Mouse (Mus musculus) lung, adult 18-20 months (tissue): ENCODE data around the gene Them5.

Experiments used
- DNase-seq, 2 experiments: peaks; one replicate each; pipeline ENCODE4 v3.0.0; 2022; ENCODE audit warnings: mixed read lengths in 2 of 2

The Them5 gene

DNA sequence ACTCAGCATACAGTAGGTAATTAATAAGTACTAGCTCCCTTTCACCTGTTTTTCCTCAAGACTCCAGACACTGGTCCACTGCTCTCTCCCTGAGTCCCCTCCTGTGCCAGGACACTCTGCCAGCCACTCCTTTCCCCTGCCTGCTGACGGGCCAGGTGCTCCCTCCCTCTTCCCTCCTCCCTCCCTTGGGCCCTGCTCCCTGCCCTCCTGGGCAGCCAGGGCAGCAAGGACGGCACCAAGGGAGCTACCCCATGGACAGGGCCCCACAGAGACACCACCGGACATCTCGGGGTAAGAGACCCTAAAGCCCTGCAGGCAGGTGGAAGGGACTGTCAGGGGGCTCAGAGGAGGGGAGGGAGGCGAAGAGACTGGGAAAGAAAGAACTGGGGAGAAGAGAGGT lies 30.7 kb downstream of the Them5 start, which contains the start of gene Rorc:
TSS of gene Rorc (plus strand) at position 154 of the 400 bp plus-strand sequence.
- DNase-seq = peak; percentile 68 to 70

DNA sequence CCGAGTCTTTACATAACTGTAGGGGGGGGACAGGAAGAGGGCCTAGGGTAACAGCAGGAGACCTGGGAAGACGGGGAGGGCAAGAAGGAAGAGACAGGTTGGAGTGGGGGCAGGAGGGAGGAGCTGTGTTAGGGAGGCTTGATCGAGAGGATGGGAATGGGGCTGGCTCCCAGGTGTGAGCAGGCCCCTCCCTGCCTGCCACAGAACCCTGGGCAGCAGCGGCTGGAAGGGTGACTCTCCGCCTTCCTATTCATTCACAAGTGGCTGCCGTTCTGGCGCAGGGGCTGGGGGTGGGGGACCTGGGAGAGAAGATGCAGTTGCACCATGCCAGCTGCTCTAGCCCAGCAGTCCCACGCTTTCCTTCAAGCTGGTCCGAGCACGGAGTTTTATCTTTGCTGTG lies 31.2 kb downstream of the Them5 start:
- DNase-seq = peak in 1 of 2 experiments; percentile 27

DNA sequence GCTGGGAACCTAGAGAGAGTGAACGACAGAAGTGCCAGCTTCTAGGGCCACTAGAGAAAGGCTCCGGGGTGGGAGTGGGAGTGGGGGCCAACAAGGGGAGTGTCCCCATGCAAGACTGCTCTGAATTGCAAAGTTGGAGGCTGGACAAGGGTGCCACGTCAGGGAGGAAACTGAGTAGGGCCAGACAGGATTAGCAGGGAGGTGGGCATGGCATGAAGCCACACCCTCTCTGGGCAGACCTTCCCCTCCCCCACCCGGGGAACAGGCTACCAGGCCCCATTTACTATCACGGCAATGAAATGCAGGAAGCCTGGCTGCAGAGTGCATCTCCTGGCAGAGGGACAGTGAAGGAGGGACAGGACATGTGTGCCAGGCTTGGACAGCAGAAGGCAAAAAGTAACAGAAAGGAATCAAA lies 31.7 kb downstream of the Them5 start:
- peak; percentile 33 for DNase-seq

DNA sequence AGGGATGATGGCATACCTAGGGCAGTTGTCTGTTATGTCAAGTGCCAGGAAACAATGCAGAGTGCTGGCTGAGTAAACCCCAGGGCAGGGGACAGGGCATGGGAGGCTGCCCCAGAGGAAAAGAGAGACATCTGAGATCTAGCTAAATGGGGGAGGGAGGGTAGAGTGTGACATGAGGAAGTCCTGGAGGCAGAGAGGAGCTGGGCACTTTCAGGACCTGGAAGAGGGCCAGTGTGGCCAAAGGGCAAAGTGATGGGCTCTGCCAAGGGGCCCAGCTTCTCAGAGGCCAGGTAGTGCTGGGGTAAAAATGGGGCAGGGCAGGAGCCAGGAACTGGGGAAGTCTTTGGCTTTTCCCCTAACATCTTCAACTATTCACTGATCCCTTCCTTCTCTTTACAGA lies 32.7 kb downstream of the Them5 start:
- no peak for DNase-seq

DNA sequence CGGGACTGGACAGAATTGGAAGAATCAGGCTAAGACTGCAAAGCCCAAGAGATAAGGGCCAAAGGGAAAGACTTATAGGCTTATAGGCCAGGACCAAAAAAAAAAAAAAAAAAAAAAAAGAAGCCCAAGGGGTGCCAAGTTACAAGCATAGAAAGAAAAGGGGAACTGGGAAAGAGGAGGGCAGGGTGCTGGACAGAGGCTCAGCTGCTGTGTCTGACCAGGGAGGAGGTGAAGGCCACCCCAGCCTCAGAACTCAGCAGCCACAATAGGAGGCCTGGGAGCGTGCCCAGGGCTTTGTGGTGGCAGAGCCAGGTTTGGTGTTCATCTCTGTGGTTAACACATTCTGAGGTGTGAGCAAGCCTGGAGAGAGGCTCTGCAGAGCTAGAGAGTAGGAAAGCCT lies 33.2 kb downstream of the Them5 start:
- no peak for DNase-seq

DNA sequence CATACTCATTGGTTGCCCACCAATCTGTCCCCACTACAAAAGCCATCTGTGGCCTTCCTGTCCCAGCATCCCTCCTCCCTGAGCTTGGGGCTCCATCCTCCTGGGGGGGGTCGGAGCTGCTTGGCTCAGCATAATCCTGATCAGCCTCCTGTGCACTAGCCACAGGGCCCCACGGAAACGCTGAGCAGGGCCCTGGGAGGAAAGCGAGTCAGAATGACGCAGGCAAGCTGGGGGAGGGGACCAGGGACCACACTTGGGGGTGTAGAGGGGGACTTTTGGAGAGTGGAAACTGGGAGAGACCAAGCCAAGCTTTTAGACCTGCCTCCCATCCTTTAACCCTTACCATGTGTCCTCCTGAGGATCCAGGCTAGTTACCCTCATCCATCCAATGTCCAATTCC lies 34.0 kb downstream of the Them5 start:
- DNase-seq = no peak

DNA sequence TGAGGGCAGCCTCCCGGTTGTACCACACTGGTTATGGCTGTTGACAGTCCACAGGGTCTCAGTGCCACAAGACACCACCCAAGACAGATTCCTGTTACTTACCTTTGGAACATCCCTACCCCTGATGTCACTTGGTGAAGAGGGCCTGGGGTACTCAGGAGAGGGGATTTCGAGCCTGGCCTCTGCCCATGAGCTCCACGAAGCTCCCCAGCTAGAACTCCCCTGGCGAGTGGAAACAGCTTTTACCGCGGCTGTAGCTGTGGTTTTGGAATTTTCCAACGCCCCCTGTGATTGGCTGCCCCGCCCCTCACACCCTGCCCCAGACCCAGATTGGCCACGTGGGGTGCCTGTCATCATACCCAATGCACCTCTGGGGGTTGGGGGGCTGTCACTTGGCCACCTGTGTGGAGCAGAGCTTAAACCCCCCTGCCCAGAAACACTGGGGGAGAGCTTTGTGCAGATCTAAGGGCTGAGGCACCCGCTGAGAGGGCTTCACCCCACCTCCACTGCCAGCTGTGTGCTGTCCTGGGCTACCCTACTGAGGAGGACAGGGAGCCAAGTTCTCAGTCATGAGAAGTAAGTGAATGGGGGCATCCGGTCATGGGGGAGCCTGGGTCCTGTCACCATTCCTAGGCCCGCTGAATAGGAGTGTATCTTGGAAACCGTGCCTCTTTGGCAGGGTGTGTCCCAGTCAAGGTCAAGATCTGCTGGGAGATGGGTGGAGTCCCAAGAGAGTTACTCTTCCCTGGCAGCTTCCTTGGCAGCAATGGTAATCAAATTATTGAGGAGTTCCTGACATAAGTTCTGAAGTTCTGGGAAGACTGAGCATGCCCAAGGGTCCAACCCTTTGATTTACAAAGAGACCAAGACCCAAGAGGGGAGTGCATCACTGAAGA lies 35.4 kb downstream of the Them5 start:
- no peak for DNase-seq

DNA sequence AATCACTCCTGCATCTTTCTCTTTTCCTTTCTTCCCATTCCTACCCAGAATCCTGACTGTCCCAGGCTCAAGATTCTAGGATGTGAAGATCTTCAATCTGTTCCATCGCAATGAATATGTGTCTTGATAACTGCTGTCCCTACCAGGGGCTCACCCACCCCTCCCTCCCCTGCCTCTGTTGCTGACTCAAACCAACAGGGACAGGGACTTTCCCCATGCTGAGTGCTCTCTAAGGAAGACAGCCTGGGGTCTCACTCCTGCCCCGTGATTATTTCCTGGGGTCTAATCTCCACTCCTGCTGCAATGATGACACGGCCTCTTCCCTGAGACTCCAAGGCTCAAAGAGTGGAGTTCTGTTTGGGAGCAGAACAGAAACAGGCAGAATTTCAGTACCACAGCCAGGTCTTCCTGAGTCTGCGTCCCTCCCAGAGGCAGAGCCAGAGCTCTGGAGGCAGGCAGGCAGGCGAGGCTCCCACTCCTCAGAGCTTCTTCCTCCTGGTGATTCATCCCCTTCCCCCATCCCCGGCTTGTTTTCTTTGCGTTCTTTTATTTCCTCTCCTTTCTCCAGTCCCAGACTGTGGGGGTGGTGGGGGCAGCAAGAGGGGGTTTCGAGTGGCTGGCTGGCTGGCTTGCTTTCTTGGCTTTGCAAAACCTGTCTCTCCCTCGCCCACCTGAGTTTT lies 38.1 kb downstream of the Them5 start:
- no peak for DNase-seq

DNA sequence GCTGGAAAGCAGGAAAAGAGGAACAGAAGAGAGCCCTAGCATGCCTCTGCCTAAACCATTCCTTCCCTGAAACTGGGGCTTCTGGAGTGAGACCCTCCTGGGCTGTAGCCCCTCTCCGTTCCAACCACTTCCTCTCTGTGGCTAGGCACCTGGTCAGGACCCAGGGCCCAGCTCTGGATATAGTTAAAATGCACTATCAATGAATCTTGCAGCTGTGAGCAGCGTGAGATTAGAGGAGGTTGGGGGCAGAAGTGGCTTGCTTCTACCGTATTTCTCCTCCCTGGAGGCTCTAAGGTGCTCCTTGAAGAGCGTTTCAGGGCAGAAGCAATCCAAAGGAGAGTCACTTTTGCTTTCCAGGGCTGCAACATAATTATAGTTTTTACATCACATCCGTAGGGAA lies 40.4 kb downstream of the Them5 start:
- no peak for DNase-seq

DNA sequence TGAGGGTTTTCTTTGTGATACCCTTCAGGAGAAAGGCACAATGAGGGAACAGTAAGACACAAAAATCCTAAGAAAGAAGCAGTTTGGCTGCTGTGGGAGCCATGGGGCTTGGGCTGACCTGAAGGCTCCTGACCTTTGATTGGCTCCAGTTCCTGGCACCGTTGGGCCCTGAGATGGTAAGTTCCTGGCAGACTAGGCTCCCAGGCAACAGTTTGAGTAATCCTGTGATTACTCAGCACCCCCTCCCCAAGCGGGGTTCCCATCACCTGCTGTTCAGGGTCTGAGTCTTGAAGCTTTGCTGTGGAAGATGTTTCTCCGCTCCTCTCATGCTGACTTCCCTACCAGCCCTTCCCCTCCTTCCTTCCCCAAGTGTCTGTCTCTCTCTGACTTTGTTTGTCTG lies 41.6 kb downstream of the Them5 start:
- no peak for DNase-seq

DNA sequence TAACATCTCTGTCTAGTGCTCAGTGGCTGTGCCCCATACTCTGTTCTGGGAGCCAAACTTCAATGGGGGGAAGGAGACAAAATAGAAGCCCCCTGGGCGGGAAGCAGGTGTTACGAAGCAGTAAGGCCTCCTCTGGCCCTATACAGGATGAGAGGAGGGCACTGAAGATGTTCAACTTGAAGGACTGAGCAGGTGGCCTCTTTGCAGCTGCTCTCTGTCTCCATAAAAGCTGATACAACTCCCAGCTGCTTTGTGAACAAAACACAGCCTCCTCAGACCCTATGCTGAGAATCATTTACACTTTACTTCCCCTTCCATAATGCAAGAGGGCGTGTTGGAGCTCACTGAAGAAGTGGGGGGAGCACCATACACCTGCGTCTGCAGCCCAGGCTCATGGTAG lies 44.8 kb downstream of the Them5 start:
- DNase-seq = no peak

DNA sequence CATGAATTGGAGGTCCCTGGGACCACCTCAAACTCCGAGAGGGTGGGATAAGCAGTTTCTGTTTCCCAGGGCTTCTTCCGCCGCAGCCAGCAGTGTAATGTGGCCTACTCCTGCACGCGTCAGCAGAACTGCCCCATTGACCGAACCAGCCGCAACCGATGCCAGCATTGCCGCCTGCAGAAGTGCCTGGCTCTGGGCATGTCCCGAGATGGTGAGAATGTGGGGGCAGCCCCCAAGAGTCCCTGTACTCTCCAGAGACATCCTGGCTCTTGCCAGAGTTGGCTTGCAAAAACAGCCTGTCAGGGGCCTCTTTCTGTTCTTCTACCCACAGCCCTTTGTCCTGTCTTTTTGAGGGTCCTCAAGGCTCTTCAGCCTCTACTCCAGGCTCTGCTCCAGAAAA lies 45.5 kb downstream of the Them5 start:
- DNase-seq = no peak

DNA sequence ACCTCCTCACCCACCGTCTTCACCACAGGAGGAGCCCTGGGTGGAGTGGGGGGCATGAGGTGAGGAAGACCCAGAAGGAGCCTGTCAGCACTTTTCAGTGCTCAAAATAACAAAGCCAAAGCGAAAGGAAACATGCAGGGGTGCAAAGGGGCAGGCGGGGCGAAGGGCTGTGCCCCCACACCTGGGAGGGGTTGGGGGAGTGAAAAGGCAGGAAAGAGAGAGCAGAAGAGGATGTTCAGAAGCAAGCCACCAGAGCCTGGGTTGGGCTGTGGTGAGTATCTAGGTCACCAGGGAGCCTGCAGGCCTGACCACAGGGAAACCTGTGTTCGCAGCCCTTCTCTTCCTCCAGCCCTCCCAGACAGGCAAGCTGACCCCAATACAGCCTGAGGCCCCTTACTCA lies 46.1 kb downstream of the Them5 start:
- DNase-seq = no peak

DNA sequence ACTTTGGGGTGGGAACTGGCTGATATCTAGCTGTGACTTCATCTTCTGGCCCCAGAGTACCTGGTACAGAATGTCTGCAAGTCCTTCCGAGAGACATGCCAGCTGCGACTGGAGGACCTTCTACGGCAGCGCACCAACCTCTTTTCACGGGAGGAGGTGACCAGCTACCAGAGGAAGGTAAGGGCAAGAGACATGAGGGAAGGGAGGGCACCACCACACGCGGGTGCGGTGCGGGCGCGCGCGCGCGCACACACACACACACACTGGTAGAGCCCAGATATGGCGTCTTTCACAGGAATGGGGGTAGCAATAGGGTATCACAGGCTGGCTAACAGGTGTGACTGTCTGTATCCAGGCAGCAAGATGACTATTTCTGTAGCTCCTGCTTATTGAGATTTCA lies 47.5 kb downstream of the Them5 start:
- DNase-seq = no peak

DNA sequence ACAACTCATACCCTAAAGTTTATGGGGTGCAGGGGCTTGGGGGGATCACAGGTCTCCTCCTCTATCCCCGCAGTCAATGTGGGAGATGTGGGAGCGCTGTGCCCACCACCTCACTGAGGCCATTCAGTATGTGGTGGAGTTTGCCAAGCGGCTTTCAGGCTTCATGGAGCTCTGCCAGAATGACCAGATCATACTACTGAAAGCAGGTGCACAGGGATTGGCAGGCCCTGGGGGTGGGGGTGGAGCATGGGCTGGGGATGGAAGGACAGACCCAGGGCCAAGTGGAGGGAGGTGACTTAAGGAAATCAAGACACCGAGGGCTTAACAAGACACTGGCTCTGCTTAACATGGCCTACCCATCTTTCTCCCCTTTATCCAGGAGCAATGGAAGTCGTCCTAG lies 49.1 kb downstream of the Them5 start:
- no peak for DNase-seq

DNA sequence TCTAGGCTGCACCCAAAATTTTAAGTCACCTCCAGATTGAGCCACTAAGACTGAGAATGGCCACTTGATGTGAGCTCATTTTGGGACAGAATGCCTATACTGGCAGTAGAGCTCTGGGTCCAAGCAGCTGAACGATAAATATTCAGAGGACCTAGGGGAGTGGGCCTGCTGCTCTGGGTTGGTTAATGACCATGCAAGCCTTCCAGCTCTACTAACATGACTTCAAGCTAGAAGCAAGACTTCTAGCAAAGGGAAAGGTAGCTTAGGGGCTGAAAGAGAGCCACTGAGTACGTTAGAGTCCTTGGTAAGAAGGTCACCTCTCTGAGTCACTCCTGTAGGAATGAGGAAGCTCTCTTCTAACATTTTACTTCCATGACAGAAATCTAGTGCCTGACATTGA lies 50.2 kb downstream of the Them5 start:
- DNase-seq = no peak

DNA sequence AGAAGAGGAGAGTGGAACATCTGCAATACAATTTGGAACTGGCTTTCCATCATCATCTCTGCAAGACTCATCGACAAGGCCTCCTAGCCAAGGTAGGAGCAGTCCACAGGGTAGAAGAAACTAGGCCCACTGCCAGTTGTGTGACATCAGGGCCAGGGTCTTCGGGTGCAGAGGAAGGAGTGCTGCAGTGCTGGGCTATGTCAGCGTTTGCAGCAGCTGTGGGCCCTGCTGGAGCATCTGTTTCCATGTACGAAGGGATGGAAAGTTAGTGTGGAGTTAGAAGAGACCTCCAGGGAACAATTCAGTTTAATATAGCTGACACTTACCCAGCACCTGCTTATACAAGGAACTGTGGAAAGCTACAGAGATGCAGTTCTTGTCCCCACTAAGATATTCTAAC lies 51.1 kb downstream of the Them5 start:
- no peak for DNase-seq

DNA sequence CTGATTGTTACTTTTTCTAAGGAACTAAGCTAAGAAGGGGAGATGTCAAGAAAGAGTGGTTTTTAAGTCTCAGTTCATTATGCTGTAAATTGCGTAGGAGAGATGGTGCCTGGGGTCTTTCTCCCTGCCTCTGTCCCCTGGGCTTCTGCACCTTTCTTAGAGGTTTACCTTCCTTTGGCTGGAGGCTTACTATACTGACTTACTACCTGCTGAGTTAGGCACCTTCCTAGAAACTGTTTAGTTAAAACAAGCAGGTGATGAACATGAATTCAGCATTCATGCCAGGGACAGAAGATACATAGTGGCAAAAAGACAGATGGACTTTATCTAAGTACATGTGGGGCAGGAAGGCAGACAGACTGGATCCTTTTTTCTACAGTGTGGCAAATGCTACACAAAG lies 54.4 kb downstream of the Them5 start:
- no peak for DNase-seq

DNA sequence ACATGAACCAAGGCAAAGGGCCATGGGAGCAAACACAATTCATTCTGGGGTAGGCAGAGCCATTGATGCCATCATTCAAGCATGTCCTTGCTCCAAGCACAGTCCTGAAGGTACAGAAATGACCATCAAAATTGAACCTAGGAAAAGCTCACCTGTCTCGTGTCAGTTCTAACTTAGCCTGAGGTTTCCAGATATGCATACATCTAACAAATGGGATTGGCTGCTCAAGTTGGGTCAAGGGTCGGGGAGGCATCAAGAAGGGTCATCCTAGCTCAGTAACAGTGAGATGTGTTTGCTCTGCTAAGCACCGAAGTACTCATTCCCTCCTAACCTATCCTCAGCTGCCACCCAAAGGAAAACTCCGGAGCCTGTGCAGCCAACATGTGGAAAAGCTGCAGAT lies 55.0 kb downstream of the Them5 start:
- no peak for DNase-seq
